Mouse (Mus musculus): ENCODE measurements at regions not wholly inside any gene's neighbourhood (a gene's known extent, or its start where the extent isn't known, plus 50 kb on each side); places are given as distances from the start of the nearest gene placed in this dataset.

DNA sequence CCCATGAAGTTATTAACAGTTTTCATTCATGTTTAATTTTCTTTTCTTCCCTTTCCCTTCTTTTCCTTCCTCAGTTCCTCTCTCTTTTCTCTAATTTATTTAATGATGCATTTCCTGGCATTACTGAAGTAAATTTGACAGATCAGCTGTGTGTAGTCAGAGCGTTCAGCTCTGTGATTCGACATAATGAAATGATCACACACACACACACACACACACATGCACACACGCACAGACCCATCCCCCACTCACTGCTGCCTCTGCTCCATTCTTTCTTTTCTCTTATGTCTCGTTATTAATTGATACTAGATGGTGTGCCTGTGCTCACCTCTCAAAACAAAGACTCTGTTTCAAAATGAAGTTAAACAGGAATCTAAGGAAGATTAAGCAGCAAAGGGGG, 96.9 kb downstream of the Abhd5 start:
- no peak for TF ChIP-seq POLR2A (IDR thresholded peaks at IDR 0.05; ENCODE audit: insufficient read depth, low read length)
- no peak for TF ChIP-seq CTCF (IDR thresholded peaks at IDR 0.05; ENCODE audit: low read depth, low read length)
